Mouse (Mus musculus): ENCODE results near the gene Col4a3bp.
"Not testable (repeated sequence)": the region's sequence is repeated elsewhere in the genome, so short reads cannot be mapped to it uniquely, and the experiment has no call there.

The Col4a3bp gene

DNA sequence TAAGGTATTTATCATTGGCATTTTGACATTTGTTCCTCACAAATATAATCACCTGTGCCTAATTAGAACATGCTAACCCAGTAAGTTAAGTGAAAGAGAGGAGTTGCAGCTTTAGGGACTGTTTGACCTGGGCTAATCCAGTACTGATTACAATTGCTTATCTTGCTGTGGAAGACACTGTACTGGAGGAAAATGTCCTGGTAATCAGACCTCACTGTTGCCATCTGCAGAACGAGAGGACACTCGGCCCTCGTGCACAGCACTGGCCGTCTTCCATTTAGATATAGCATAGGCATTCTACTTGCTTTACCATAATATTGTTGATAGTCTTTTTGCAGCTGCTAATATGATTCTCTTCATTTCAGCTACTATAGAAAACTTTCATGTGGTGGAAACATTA lies 88.0 kb downstream of the Col4a3bp start:
- DNase-seq (ENCODE audit: extremely low read depth, low read depth, low spot score): no peak

DNA sequence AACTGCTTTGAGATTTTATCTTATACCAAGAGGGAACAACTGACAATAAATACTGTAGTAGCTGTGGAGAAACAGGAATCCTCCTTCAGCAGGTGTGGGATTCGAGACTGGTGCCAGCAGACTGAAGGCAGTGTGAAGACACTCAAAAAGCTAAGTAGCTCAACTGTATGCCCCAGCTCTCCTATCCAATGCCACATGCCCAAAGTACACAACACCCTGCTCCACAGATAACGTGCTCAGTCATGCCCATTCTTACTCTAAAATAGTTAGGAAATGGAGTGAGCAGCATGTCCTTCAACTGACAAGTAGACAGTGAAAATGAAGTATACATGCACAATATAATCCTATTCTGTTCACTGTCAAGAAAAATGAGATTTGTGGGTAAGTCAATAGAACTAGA lies 101.8 kb downstream of the Col4a3bp start:
- DNase-seq (ENCODE audit: extremely low read depth, low read depth, low spot score): peak; percentile 64

DNA sequence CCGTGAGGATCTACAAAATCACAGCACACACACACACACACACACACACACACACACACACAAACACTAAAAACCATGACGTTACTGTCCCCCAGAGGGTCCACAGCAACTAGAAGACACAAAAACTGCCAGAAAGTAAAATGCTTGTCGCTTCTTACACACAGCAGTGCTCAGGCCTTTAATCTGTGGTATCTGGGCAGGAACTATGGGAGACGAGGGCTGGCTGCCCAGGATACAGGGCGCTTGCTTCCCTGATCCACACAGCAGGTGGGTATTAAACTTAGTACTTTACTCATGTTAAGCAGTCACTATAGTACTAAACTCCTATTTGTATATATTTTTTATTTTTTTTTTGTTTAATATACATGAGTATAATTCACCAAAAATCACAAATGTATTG lies 103.4 kb downstream of the Col4a3bp start:
- DNase-seq (ENCODE audit: extremely low read depth, low read depth, low spot score): no peak

DNA sequence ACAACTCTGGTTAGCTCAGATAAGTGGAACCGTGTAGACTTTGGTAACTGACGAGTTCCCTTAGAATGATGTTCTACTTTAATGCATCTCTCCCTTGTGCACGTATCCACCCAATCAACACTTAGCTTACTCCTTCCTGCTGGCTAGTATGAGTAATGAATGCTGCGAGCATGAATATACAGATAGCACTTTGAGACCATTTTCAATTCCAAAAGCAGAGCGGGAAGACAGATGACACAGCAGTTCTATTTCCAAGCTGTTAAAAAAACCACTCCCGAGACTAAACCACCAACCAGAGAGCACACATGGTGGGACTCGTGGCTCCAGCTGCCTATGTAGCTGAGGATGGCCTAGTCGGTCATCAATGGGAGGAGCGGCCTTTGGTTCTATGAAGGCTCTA lies 110.6 kb downstream of the Col4a3bp start:
- no peak for DNase-seq (ENCODE audit: extremely low read depth, low read depth, low spot score)

DNA sequence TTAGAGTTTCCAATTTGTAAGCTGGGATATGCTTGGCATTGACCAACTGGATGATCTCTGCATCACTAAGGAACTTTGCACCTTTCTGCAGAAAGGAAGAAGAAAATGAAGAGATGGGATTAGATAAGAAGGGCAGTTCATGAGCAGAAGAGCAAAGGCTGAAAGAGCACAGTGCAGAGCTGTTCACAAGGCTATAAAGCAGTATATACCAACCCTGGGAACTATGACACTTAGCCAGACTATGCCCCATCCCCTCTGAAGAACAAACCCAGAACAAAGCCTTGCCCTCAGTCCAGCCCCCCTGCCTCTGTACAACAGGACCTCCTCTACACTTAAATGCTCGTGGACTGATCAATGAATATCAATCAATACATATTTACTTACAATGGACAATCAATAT lies 114.3 kb downstream of the Col4a3bp start:
- DNase-seq (ENCODE audit: extremely low read depth, low read depth, low spot score): no peak

DNA sequence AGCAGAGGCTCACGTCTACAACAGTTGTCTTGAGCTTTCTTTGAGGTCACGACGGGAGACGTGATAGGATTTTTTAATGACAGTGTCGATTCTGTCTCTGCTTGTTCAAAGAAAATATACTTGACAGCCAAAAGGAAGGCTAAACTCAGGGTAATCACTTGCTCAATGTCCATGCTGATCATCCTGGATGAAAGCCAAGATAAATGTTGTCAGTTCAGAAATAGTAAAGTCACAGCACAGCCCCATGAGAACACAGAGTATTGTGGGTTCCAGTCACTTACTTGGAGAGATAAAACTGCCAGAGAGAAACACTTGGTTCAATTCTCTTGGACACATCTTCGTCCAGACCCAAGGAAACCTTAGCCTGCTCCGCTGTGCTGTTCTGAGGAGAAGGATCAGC lies 116.5 kb downstream of the Col4a3bp start:
- DNase-seq (ENCODE audit: extremely low read depth, low read depth, low spot score): no peak

DNA sequence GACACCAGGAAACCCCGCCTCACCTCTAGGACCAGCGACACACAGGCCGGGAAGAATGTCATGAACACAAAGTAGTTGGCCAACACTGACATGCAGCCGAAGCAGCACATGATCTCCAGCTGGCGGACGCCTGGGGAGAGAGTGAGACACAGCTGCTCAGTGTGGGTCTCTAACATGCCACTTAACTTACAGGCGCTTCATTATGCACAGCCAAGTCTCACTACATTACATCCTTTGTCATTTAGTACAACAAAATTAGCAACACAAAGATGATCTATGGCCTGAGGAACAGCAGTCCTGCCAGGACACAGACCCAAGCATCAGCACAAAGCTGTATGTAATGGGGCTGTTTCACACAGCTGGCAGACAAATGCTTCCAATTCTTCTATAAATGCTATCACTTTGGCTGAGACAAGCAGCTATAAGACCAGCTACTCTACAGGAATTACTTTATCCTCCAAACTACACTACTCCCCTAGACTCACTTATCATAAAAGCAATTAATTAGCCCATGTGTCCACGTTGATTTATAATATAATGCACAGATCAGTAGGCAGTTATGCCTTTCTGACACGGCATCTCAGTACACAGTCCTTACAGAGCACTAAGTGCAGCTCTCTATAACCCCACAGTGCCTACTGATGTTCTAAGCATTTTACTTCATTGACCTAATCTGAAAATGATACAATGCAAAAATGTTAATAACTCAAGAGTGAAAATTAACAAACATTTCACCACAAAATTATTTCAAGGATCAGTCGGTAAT lies 117.9 kb downstream of the Col4a3bp start:
- DNase-seq (ENCODE audit: extremely low read depth, low read depth, low spot score): no peak

DNA sequence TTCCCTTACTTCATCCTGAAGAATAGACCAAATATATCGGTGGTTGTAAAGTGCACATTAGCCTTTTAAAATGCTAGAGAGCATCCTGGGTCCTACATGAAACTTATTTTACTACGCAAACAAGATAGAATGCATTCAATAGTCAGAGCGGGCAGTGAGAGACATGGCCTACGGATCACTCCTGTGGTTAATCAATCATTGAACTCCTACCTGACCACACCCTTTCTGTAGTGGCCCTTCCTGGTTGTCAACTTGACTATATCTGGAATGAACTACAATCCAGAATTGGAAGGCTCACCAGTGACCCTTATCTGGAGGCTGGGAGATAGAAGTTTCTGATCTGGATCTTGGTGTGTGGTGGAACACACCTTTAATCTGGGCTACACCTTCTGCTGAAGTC lies 120.7 kb downstream of the Col4a3bp start:
- DNase-seq (ENCODE audit: extremely low read depth, low read depth, low spot score): not testable (repeated sequence)

DNA sequence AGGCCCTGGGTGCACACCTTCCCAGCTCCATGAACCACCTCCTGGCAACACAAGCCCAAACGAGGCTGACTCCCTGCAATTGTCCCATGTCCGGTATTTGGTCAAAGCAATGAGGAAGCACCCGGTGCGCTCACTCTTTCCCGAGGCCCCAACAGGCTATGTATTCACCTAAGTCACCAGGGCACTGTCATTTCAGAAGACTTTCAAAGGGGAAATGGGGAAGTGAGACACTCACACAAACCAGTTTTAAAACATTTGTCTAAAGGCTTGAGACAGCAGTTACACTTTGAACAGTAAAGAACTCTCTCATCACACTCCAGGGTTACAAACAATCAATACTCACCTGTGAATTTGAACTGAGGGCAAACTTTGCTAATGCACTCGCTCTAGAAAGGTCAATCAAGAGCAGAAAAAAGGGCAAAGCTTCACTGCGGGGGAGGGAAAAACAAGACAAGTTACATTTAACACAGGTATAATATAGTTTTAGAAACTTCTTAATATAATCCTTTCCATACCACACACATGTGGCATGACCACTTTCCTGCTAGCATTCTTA lies 122.1 kb downstream of the Col4a3bp start:
- no peak for DNase-seq (ENCODE audit: extremely low read depth, low read depth, low spot score)

DNA sequence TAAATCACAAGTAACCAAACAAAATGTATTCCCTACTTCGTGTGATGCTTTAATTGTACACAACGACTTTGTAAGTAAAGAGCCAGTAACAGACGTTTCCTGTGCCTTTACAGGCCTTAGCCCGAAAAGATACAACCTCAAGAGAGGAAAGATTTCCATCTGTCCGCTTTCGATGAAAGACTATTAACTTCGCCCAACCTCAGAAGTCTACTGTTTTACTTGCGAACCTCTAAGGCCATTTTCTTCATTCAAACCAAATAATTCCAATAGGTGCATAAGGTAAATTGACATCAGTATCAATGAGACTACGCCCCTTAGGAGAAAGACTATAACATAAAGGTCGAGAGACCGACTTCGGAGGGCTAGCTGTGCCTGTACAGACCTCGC lies 127.6 kb downstream of the Col4a3bp start:
- no peak for DNase-seq (ENCODE audit: extremely low read depth, low read depth, low spot score)

DNA sequence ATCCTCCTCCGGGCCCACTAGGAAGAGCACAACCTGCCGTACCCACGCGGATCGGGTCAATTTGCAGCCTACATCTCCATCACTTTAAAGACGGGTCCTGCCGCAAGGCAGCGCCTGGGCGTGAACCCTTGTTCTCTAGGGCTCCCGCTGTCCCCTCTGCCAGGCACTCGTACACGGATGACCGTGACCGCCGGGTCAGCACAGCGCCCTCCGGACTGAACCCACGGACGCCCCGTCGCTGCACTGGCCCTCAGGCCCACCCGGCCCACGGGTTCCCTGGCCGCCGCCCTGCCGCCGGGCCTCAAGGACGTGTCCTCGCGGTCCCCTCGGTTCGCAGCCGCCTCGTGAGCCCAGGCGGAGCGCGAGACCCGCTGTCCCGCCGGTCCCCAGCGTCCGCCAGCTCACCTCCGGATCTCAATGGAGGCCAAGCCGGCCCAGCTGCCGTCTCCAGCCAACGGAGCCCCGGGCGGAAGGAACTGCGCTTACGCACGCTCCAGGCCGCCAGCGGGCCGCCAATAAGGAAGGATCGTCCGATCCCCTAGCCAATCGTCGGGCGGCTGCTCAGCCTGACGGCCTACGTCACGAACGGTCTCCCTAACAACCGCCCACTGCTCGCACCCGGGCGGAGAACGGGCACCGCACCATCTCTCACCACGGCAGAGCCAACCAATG lies 128.1 kb downstream of the Col4a3bp start, which contains the start of gene Hmgcr:
Gene Hmgcr, minus strand, starts transcription at position 531 of the 672 bp plus-strand sequence.
- peak; percentile 66 for DNase-seq (ENCODE audit: extremely low read depth, low read depth, low spot score)

DNA sequence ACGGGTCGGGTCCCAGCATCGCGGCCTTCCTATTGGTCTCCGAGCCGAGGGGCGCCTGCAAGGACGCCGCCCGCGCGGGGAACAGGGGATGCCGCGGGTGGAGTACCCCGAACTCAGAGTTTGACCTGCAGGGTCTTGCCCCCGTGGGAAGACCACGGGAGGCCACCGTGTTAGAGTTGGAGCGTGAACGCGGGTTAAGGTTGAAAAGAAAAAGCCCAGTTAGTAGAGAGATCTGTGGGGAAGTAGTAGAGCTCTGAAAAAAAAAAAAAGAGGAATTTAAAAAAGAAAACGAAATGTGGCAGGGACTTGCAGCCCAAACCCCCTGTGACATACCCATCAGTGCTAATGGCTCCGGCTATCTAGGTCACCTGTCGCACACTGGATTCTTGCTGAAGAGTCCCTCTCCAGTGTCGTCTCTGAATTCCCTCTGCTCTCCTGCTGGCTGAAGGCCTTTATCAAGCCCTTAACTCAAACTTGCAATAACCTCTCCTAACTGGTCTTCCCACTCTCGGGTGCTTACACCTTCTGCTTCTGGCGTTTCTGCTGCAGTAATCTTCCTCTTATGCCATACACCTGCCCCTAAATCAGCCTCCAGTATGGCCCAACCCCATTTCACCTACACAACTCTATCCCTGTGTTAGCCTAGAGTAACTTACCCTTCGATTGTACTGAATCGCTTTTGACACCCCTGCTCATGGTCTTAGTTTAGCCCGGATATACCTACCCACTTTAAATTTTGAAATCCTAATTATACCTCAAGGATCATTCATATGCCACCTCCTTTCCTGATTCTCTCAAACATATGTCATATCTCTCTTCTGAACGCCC lies 128.9 kb downstream of the Col4a3bp start:
- peak; percentile 80 for DNase-seq (ENCODE audit: extremely low read depth, low read depth, low spot score)

DNA sequence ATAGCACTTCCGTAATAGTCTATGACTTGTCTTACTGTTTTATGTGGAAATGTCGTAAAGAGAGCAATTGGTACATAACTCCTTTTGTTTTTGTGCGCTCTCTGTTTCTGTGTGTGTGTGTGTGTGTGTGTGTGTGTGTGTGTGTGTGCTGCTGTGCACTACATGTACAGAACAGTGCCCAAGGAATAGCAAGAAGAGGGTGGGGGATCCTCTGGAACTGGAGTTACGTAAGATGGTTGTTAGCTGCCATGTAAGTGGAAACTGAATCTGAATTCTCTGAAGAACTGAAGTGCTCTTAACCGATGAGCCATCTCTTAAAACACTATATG lies 129.5 kb downstream of the Col4a3bp start:
- no peak for DNase-seq (ENCODE audit: extremely low read depth, low read depth, low spot score)

DNA sequence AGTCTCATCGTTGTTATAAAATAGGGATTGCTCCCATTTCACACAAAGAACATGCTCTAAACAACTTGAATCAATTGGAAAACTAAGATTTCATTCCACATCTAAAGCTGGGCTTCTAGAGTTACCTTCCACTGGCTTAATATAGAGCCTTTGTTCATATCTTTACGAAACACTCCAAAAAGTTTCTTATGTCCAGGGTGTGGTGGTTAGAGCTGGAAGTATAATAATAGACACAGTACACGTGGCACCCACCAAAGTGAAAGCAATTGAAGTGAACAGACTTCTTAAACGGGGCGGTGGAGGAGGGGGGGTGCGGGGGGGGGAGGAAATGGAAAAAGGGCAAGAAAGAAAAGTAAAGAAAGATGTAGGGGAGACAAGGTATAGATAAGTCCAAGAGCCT lies 129.9 kb downstream of the Col4a3bp start:
- no peak for DNase-seq (ENCODE audit: extremely low read depth, low read depth, low spot score)

DNA sequence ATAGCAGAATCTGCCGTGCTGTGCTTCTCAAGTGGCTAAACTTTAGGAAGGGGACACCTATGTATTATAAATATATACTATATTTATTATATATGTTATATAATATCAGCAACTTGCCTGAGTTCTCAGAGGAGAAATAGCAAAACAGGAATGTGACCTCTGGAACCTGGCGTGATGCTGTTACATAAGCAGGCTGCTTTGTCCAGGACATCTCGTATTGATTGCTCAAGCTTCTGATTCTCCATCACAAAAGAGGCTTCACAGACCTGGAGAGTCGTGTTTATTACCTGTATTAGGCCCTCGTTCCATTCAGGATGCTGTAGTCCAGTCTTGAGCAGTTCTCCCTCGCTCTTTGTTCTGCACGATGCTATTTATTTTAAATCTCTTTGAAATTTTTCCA lies 131.4 kb downstream of the Col4a3bp start:
- no peak for DNase-seq (ENCODE audit: extremely low read depth, low read depth, low spot score)

DNA sequence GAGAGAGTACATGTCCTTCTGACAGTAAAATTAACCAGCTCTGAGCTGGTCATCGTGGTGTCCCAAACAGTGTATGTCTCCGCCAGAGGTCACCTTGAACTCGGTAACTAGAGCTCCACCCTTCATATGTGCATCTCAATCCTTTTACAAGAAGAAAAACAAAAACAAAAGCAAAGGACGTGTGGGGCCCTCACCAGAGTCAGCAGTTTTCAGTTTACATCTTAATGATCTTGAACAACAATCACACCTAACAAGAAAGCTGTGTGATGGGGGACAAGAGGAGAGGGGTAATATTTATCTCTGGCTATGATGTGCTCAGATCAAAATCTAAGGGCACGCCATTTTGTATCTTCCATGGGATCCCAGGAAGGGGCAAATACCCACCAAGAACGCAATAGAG lies 133.3 kb downstream of the Col4a3bp start:
- DNase-seq (ENCODE audit: extremely low read depth, low read depth, low spot score): no peak

DNA sequence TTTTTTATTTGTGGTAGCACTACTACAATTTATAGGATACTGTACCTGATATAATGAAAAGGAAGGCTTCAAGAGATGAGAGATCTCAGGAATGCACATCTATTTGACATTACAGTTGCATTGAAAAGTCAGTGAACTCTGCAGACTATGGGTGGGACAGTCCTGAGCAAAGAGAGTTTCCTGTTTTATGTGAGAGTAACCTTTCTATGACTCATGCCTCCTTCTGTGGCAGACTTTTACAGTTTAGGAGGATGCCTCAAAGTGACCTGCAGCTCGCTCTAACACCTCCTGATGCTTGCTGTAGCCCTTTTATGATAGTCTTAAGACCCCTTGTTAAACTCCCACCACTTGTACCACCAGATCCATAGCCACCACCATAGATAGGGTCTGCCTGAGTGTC lies 134.7 kb downstream of the Col4a3bp start:
- no peak for DNase-seq (ENCODE audit: extremely low read depth, low read depth, low spot score)

DNA sequence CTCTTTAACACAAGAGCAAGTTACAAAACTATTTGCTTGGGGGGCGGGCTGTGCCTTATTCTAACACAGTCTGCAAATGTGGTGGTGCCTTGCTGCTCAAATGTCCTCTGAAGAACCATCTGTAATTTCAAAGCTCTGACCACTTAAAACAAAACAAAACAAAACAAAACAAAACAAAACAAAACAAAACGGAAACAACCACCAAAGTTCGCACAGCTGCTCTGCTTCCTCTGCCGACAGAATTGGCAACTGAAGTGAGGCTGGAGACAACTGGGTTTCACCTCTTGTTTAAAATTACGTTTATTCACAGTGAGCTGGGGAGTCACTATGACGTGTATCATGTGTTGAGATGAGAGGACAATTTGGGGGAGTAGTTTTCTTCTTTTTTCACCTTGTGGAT lies 136.2 kb downstream of the Col4a3bp start:
- no peak for DNase-seq (ENCODE audit: extremely low read depth, low read depth, low spot score)

DNA sequence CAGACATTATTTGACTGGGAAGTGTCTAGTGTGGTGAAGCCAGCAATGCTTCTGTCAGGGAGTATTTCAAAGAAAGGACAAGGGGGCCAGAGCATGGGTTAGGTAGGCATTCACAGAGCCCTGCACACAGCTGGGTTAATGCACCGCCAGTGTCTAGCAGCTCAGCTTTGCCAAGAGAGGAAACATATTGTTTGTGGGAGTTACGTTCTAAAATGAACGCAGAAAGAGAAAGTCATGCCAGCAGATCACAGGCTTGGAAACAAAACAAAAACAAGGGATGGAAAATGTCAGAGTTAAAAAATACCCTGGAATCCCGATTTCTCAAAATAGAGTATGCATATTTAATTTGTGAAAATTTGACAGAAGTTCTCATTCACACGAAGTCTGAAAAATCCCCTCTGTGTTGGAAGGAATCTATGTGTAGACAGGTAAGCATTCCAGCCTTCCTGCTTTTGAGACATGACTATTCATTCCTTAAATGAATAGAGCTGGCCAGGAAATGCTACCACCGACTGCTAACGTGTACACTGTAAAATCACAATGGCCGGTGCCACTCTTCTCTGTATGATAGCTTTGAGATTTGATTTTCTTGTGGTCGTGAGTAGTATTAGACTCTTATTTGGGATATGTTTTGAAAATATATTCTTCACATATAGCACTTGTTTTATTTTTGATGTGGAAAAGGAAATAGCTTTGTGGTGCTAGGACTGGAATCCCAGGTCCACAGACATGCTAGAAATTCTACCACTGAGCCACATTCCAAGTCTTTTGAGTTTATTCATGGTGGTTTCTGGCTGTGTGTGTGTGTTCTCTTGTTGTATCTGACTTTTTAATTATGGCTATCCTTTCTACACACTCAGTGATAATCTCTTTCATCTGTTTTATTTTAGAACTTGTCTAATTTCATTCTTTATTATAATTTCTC lies 138.0 kb downstream of the Col4a3bp start:
- DNase-seq (ENCODE audit: extremely low read depth, low read depth, low spot score): no peak

DNA sequence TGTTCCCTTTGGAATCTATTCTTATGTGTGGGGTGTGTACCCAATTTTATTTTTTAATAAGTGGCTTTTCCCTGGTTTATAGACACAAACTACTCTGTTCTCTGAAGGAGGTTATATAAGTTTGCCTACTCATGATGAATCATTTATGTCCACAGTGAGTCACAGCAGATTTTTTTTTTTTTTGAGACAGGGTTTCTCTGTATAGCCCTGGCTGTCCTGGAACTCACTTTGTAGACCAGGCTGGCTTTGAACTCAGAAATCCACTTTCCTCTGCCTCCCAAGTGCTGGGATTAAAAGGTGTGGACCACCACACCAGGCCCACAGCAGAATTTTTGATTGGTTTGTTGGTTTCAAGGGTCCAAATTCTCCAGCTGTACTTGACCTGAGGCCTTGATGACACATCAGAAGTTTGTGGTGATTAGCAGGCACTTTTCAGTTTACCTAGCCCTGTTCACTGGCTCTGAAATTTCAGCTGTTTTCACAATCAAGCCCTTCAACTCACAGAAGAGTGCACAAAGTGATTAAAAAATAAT lies 138.7 kb downstream of the Col4a3bp start:
- DNase-seq (ENCODE audit: extremely low read depth, low read depth, low spot score): no peak
